Mouse (Mus musculus): ENCODE results near the gene Serpinb1a.

DNA sequence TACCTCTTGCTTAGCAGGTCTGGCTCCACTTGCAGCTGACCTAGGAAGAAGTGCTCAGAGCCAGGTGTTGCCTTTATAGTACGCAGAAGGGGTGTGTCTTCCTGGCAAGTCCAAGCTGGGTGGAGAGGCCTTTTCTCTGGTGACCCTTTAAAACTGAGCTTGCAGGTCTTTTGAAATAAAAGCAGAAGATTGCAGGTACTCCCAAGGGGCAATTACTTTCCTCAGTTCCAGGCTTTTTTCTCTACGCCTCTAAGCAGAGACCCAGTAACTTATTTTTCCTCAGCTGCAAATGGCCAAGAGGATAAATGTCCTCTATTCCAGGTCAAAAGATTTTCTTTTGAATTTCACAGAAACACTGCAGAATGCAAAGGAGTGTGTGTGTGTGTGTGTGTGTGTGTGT, 47.1 kb upstream of the Serpinb1a start, which contains the start of gene Serpinb1c:
- no peak for TF ChIP-seq GATA1 (IDR thresholded peaks at IDR 0.05; ENCODE audit: low read length)
- no peak for TF ChIP-seq TAL1 (IDR thresholded peaks at IDR 0.05; ENCODE audit: low read length)
